Mouse (Mus musculus) left cerebral cortex, postnatal 10 days (tissue): ENCODE data around the gene B3galt5. TPM values are rescaled to one million over a fixed set of nuclear protein-coding genes. Genes with fewer than 3 reads are reported as not detected.

Experiments
- DNase-seq, 2 experiments: peaks; one replicate each; pipeline ENCODE4 v3.0.0; 2021 to 2022; ENCODE audit warnings: low spot score in 2 of 2, mixed read lengths in 1 of 2; ENCODE audit errors: extremely low spot score in 1 of 2
- intact Hi-C: fragments of 180-260 bp; cut with DNase I; formaldehyde crosslinking; loops from one replicate; pipeline ENCODE4 v1.15.1; 2025
- total RNA-seq, 2 experiments: library from RNA; stranded (reverse); gene quantifications; 2 replicates each; pipeline ENCODE4 v1.2.3; 2021

B3galt5 gene
- total RNA-seq, 2 experiments from 2014 or later, result 5.1 to 7.5 TPM

DNA sequence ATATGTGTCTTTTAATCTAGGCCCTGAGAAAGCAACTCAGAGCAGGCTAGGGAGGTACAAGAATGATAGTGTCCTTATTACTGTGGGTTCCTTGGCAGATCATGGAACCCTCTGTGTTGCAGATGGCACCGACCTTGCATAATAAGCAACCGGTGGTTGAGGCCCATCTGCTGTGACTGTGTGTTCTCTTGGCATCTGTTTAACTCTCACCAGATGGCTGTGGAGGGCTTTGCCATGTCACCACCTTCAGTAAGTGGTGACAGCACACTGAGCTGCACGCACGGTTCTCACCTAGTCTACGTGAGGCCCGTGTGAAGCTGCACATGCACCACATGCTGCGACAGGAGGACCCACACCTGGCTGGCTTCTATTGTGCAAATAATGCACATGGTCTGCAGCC lies 14.0 kb downstream of the B3galt5 start:
- peak in 1 of 2 experiments; percentile 42 for DNase-seq
- intact Hi-C loops, result no loop called here

- intact Hi-C loops, result no loop called here
- DNase-seq, result no peak
Observed at GRCm38 (mm10) chr16:96252146-96252545, 16.5 kb downstream of the B3galt5 start.

GRCm38 (mm10) chr16:96258429-96258828 lies 22.8 kb downstream of the B3galt5 start:
- DNase-seq, result no peak
- intact Hi-C loops, result no loop called here

GRCm38 (mm10) chr16:96271736-96272135 lies 36.1 kb downstream of the B3galt5 start:
- DNase-seq, result no peak
- intact Hi-C loops, result no loop called here

DNA sequence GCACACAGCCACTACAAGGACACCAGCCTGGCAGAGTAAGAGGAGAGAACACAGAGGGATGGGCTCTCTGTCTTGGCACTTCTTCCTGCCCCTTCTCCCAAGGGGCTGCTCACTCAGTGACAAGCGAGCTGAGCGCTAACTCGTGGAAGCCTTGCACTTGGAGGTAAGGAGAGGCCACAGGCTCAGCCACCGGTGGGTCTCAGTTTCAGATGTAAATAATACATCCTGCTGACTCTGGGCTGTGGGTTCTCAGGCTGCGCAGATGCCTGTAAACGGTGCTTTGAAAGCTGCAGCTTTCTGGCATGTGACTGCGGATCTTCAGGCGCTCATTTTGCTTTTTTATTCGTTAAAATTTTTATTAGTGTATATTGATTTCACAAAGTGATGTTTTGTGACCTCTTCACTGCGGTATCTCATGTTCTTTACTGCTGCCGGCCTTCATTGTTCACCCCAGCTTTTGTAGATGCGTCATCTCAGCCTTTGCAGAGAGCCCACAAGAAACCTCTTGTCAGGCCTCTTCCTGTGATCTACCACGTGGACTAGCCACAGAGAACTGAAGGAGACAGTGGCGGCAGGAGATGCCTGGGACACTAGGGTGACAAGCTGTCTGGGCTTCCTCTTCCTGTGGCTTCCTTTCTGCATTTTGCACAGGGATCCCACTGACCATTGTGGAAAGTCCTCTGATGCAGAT lies 37.5 kb downstream of the B3galt5 start:
- intact Hi-C loops, result no loop called here
- DNase-seq, result no peak

- DNase-seq, result no peak
- intact Hi-C loops, result no loop called here
Observed at GRCm38 (mm10) chr16:96276596-96276995, 41.0 kb downstream of the B3galt5 start.

- intact Hi-C loops, result no loop called here
- DNase-seq, result no peak
Observed at GRCm38 (mm10) chr16:96278491-96279224, 43.1 kb downstream of the B3galt5 start.

- DNase-seq, result peak; percentile 34 to 67
- intact Hi-C loops, result no loop called here
Observed at GRCm38 (mm10) chr16:96280719-96281605, 45.4 kb downstream of the B3galt5 start.

DNA sequence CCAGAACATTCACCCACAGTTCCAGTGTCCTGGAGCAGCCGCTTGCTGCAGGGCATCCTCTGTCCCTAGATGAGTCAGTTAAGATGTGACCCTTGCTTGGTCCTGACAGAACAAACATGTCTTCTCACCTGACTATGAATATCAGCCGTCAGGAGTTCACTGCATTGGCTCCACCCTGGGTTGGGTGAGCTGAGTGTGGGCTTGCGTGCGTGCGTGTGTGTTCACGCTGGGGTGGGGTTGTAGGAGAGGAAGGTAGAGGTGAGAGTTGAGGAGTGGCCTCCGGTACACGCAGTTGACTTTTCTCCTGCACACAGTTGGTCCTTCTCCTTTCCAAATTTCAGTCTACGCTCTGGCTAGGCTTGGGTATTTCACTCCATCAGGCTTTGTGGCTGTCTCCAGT lies 47.0 kb downstream of the B3galt5 start:
- no peak for DNase-seq
- intact Hi-C loops, result no loop called here

DNA sequence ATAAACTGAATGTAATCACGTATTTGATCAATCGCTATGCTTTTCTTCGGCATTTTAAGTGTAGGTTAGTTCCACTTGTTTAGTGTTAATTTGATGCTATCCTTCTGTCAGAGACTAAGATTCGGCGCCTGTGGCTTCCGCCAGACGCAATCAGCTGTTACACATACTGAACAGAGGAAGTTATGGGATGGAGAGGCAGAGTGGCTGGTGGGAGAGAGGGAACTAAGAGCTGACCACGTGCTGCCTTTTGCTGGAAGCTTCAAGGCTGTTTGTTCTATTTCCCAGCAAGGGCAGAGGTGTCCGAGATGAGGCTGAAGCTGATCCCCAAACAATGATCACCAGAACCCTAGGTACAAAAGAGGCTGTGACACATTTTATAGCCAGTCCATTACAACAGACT lies 56.3 kb downstream of the B3galt5 start:
- intact Hi-C loops, result no loop called here

GRCm38 (mm10) chr16:96292530-96293173 lies 57.1 kb downstream of the B3galt5 start:
- intact Hi-C loops, result no loop called here
- DNase-seq, result no peak

More for the DNA sequence above, 56.3 kb downstream of the B3galt5 start:
- no peak for DNase-seq

GRCm38 (mm10) chr16:96298075-96298474 lies 62.5 kb downstream of the B3galt5 start:
- intact Hi-C loops, result no loop called here
- no peak for DNase-seq

DNA sequence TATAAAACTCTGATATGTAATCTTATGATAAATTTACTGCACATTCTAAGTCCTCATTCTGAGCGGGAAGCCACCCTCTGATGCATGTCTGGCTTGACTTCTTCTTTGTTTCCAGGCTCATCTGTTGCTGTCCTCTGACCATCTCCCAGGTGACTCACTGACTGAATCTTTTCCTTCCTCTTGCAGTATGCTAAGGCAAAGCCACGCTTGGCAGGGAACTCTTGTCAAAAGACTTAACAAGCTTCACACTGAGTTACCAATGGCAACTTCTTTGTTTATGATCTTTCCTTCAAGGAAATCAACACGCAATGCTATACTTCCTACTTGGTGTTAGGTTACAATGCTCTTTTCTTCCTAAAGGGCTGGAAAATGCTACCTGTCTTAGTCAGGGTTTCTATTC lies 63.0 kb downstream of the B3galt5 start:
- intact Hi-C loops, result no loop called here
- no peak for DNase-seq

DNA sequence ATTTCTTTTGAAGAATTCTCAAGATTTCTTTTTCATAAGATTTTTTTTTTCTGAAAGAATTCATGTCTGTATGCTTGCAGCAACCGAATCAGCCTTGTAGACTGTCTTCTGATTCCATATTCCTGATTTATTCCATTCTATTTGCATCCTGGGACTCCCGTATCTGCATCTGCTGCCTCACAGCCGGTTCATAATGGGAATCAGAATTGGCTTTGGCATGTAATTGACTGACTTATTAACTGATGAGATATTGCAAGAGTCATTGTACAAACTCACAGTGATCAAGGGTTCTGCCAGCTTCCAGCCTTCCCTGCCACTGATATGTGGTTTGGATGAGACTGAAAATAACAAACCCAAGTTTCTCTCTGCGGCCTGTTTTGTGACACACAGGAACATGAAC lies 67.8 kb downstream of the B3galt5 start:
- no peak for DNase-seq
- intact Hi-C loops, result no loop called here

DNA sequence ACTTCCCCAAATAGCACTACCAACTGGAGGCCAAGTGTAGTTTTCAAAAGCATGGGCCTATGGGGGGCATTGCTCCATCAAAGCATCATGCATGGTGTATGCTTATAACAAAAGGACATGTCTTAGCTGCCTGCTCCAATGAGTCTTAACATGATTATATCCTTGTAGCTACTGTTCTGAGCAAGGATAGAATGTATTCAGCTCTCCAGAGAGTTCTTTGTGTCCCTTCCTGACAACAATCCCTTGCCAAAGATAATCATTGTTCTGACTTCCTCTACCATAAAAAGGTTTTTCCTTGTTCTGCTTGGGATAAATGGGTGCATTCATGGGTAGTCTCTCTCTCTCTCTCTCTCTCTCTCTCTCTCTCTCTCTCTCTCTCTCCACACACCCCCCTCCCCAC lies 68.8 kb downstream of the B3galt5 start:
- intact Hi-C loops, result no loop called here

DNA sequence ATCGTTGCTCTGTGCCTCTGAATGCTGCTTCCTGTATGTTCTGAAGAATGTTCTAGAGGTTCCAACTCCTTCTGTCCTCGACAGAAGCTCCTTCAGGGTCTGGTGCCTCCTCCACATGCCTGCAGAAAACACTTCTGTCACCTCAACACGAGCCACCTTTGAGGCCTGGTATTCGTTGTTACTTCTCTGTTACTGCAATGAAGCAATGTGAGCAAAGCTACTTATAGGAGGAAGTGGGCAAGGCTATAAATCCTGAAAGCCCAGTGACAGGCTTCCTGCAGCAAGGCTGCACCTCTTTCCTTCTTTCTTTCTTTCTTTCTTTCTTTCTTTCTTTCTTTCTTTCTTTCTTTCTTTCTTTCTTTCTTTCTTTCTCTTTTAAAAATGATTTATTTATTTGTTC lies 71.3 kb downstream of the B3galt5 start:
- intact Hi-C loops, result no loop called here
- DNase-seq, result no peak

More for the DNA sequence above, 68.8 kb downstream of the B3galt5 start:
- DNase-seq, result no peak

DNA sequence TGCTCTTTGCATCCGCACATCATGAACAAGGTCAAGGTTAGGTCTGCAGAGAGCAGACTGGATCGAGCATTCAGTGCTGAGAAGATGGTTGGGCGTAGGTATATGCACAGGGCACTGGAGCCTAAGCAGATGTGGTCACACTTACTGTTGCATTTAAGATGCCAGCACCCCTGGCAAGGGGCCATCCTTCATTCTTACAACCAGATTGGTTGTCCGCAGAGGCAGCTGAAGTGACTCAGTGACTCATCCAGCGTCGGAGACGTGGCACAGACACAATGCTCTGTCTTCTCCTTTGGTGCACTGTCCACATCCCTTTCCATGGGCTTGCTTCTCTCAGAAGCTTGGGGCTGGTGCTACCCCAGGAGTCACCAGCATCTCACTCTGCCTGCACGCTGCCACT lies 82.2 kb downstream of the B3galt5 start:
- intact Hi-C loops, result no loop called here
- DNase-seq, result no peak

DNA sequence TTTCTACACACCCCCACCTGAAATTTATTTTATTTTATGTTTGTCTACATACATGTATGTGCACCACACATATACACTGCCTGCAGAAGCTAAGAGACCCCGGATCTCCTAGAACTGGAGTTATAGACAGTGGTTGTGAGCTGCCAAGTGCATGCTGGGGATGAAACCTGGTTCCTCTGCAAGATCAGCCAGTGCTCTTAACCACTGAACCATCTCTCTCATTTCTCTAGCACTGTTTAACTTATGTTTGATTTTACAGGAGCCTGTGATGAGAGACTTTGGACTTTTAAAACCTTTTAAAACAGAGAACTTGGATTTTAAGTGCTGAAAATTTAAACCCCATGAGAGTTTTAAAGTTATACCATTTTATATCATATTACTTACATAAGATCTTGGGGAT lies 87.1 kb downstream of the B3galt5 start:
- intact Hi-C loops, result no loop called here
- no peak for DNase-seq

- no peak for DNase-seq
- intact Hi-C loops, result no loop called here
Observed at GRCm38 (mm10) chr16:96323166-96323565, 87.6 kb downstream of the B3galt5 start.
